Mouse (Mus musculus) intestine, embryonic 14.5 days (tissue): ENCODE data around the gene Pnmt. TPM values are rescaled to one million over a fixed set of nuclear protein-coding genes. Genes with fewer than 3 reads are reported as not detected.

Source experiments
- ATAC-seq: fragments of 200-750 bp; cut with Nextera tagmentation; replicated peaks from 2 replicates; pipeline ENCODE4 v1.8.0; 2017; ENCODE audit warnings: low read depth, moderate number of reproducible peaks, moderate TSS enrichment, moderate library complexity; ENCODE audit not compliant: low FRiP score, low TSS enrichment
- DNase-seq: peaks from one replicate; pipeline ENCODE4 v3.0.0-alpha.2; 2018; ENCODE audit warnings: low spot score
- H3K27ac ChIP-seq: fragments of 300-500 bp; sonication (generic); 2 replicates; pipeline ENCODE4 v1.5.1; 2014; ENCODE audit warnings: low read depth, mild to moderate bottlenecking, control low read depth
- H3K27me3 ChIP-seq: fragments of 300-500 bp; sonication (generic); replicated peaks from 2 replicates; pipeline ENCODE4 v1.6.1; 2014; ENCODE audit warnings: low read length, control low read depth; ENCODE audit not compliant: control insufficient read depth, insufficient read depth
- H3K36me3 ChIP-seq: fragments of 300-500 bp; sonication (generic); 2 replicates; pipeline ENCODE4 v1.6.1; 2014; ENCODE audit warnings: low read length, control low read depth; ENCODE audit not compliant: control insufficient read depth, insufficient read depth
- H3K4me1 ChIP-seq: fragments of 300-500 bp; sonication (generic); replicated peaks from 2 replicates; pipeline ENCODE4 v1.6.1; 2014; ENCODE audit warnings: low read length, control low read depth, mixed read lengths; ENCODE audit not compliant: control insufficient read depth, insufficient read depth
- H3K4me2 ChIP-seq: fragments of 300-500 bp; sonication (generic); 2 replicates; pipeline ENCODE4 v1.6.1; 2014; ENCODE audit warnings: low read length
- H3K4me3 ChIP-seq: fragments of 300-500 bp; sonication (generic); 2 replicates; pipeline ENCODE4 v1.5.1; 2014; ENCODE audit warnings: low read depth, low read length, control low read depth, mixed read lengths
- H3K9ac ChIP-seq: fragments of 300-500 bp; sonication (generic); 2 replicates; pipeline ENCODE4 v1.6.1; 2014; ENCODE audit warnings: mild to moderate bottlenecking, low read length
- H3K9me3 ChIP-seq: fragments of 300-500 bp; sonication (generic); 2 replicates; pipeline ENCODE4 v1.6.1; 2016; ENCODE audit warnings: low read length, control low read depth; ENCODE audit not compliant: control insufficient read depth
- WGBS: fragments of 180-500 bp; shearing (Covaris S2); extraction: QIAGEN DNeasy Blood & Tissue Kit; methylation state at CpG from one replicate; pipeline ENCODE4 v1.1.7; 2014; 5-methylcytosine and 5-hydroxymethylcytosine counted together
- polyA plus RNA-seq: library from polyadenylated mRNA; unstranded; fragments of >200 nt; fragmentation: Nextera tagmentation; extraction: Ambion mirVana; gene quantifications from 2 replicates; pipeline ENCODE4 v1.2.1, GENCODE M21; 2014

Gene Pnmt
- polyA plus RNA-seq, 1 experiment from 2014 or later, result not detected

- no peak for DNase-seq
- Histone ChIP-seq H3K4me1 (peaks cover 9% of the 10 kb centered on the region; the same call in 1 of the 2 replicates), H3K27ac (no peak overlapping the region), H3K9me3 (no peaks in the 10 kb centered on the region), H3K36me3 (no peaks in the 10 kb centered on the region; the same call in 1 of the 2 replicates), H3K9ac (no peak overlapping the region), H3K4me2 (no peak overlapping the region), H3K27me3 (no peaks in the 10 kb centered on the region), H3K4me3 (no peak overlapping the region)
- 81% methylated on average over 10 of the region's 10 CpGs for WGBS
- ATAC-seq, result no peak
Observed at GRCm38 (mm10) chr11:98367171-98367862, 18.9 kb upstream of the Pnmt start.

GRCm38 (mm10) chr11:98367863-98368186 is 18.4 kb upstream of the Pnmt start:
- Histone ChIP-seq H3K9me3 (no peaks in the 10 kb centered on the region), H3K27me3 (no peaks in the 10 kb centered on the region), H3K4me3 (no peak overlapping the region), H3K4me1 (peaks cover 9% of the 10 kb centered on the region; the same call in 1 of the 2 replicates), H3K4me2 (no peak overlapping the region), H3K9ac (no peak overlapping the region), H3K36me3 (no peaks in the 10 kb centered on the region; the same call in 1 of the 2 replicates), H3K27ac (no peak overlapping the region)
- DNase-seq (no peak), ATAC-seq (no peak)
- WGBS, result 80% methylated on average over 7 of the region's 7 CpGs

DNA sequence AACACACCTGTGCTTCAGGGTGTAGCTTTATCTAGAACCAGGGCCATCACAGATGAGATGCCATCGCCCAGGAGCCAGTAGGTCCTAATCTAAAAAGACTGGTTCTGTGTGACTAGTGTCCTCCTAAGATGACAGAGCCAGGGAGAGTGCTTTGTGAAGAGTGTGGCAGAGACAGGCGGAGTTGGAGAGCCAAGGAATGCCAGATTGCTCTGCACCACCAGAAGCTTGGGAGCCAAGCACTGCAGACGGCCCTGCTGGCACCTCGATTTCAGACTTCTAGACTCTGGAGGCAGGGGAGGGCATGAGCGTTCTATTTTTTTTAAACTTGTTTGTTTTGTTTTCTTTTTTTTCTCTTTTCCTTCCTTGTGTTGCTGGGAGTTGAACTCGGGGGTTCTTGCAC is 16.9 kb upstream of the Pnmt start:
- peaks cover 5% of the 10 kb centered on the region for H3K36me3 ChIP-seq
- no peaks in the 10 kb centered on the region for H3K27me3 ChIP-seq
- no peak for DNase-seq
- no peak for ATAC-seq
- 82% methylated on average over 6 of the region's 6 CpGs for WGBS
- H3K9ac ChIP-seq, result no peak overlapping the region
- H3K9me3 ChIP-seq, result no peaks in the 10 kb centered on the region
- H3K4me2 ChIP-seq, result no peak overlapping the region
- H3K4me1 ChIP-seq, result peaks cover 9% of the 10 kb centered on the region; the same call in 1 of the 2 replicates
- H3K27ac ChIP-seq, result no peak overlapping the region
- H3K4me3 ChIP-seq, result no peak overlapping the region

GRCm38 (mm10) chr11:98370588-98370987 is 15.7 kb upstream of the Pnmt start:
- Histone ChIP-seq H3K9ac (no peak overlapping the region), H3K27me3 (no peaks in the 10 kb centered on the region), H3K27ac (no peak overlapping the region), H3K4me2 (no peak overlapping the region), H3K9me3 (no peaks in the 10 kb centered on the region), H3K4me3 (no peak overlapping the region), H3K36me3 (peaks cover 17% of the 10 kb centered on the region), H3K4me1 (peaks cover 9% of the 10 kb centered on the region; the same call in 1 of the 2 replicates)
- 92% methylated on average over 2 of the region's 2 CpGs for WGBS
- DNase-seq (no peak), ATAC-seq (no peak)

- Histone ChIP-seq H3K9me3 (no peaks in the 10 kb centered on the region), H3K4me3 (no peak overlapping the region), H3K4me2 (no peak overlapping the region), H3K27me3 (no peaks in the 10 kb centered on the region), H3K36me3 (peaks cover 28% of the 10 kb centered on the region), H3K27ac (no peak overlapping the region), H3K4me1 (peaks cover 9% of the 10 kb centered on the region; the same call in 1 of the 2 replicates), H3K9ac (no peak overlapping the region)
- ATAC-seq (peak; percentile 56; the same call in 1 of the 2 replicates), DNase-seq (no peak)
- WGBS, result 51% methylated on average over 10 of the region's 10 CpGs
Observed at GRCm38 (mm10) chr11:98371556-98372240, 14.6 kb upstream of the Pnmt start.

GRCm38 (mm10) chr11:98372406-98372805 is 13.8 kb upstream of the Pnmt start:
- H3K4me1 ChIP-seq, result peaks cover 9% of the 10 kb centered on the region; the same call in 1 of the 2 replicates
- no peak overlapping the region for H3K4me2 ChIP-seq
- DNase-seq, result peak; percentile 80
- H3K27me3 ChIP-seq, result no peaks in the 10 kb centered on the region
- 11% methylated on average over 2 of the region's 2 CpGs for WGBS
- no peak overlapping the region for H3K4me3 ChIP-seq
- no peak overlapping the region for H3K9ac ChIP-seq
- H3K9me3 ChIP-seq, result no peaks in the 10 kb centered on the region
- H3K27ac ChIP-seq, result no peak overlapping the region
- peaks cover 35% of the 10 kb centered on the region for H3K36me3 ChIP-seq
- ATAC-seq, result no peak

- no peak for ATAC-seq
- H3K4me1 ChIP-seq, result peaks cover 9% of the 10 kb centered on the region; the same call in 1 of the 2 replicates
- peaks cover 43% of the 10 kb centered on the region for H3K36me3 ChIP-seq
- DNase-seq, result no peak
- no peaks in the 10 kb centered on the region for H3K27me3 ChIP-seq
- 87% methylated on average over 6 of the region's 6 CpGs for WGBS
- no peak overlapping the region for H3K9ac ChIP-seq
- H3K9me3 ChIP-seq, result no peaks in the 10 kb centered on the region
- no peak overlapping the region for H3K4me3 ChIP-seq
- no peak overlapping the region for H3K4me2 ChIP-seq
- no peak overlapping the region for H3K27ac ChIP-seq
Observed at GRCm38 (mm10) chr11:98373244-98373643, 13.0 kb upstream of the Pnmt start.

- no peak for ATAC-seq
- Histone ChIP-seq H3K36me3 (peaks cover 53% of the 10 kb centered on the region), H3K4me3 (no peak overlapping the region), H3K27ac (no peak overlapping the region), H3K4me1 (peaks cover 9% of the 10 kb centered on the region; the same call in 1 of the 2 replicates), H3K9me3 (no peaks in the 10 kb centered on the region), H3K4me2 (no peak overlapping the region), H3K9ac (no peak overlapping the region), H3K27me3 (no peaks in the 10 kb centered on the region)
- WGBS, result 87% methylated on average over 8 of the region's 8 CpGs
- no peak for DNase-seq
Observed at GRCm38 (mm10) chr11:98374266-98374665, 12.0 kb upstream of the Pnmt start.
